Comparison of ENCODE assay signal across 15 mouse cellular contexts in genomic region chr11:37153933-37154880, GRCm38 (mm10).
DNase-seq lines count a peak whose midpoint lies in the region; ATAC-seq and TF ChIP-seq lines count a peak whose summit lies in the region.
"Had no signal": no experiment of that assay in that cellular context is flagged by ENCODE, and none has a peak within 500 bp of the region (broad histone marks: within the 10 kb centered on the region; RNA-seq: fewer than 3 reads in every experiment).

No protein-coding gene starts in this region.

- H3K27me3 ChIP-seq in hindbrain, postnatal 0 days (ENCODE audit: insufficient read depth, low read length): no peaks in the 10 kb centered on the region
- H3K27me3 ChIP-seq in midbrain, embryonic 13.5 days: no peaks in the 10 kb centered on the region
- H3K27me3 ChIP-seq: hindbrain, embryonic 15.5 days; limb, embryonic 12.5 days; neural tube, embryonic 12.5 days had no signal

- H3K4me3 ChIP-seq in hindbrain, postnatal 0 days (ENCODE audit: low read length): no peak overlapping the region
- no peak overlapping the region for H3K4me3 ChIP-seq in midbrain, embryonic 13.5 days (replicated peaks)
- H3K4me3 ChIP-seq: gastrocnemius, adult 2 months; hindbrain, embryonic 15.5 days; limb, embryonic 12.5 days; neural tube, embryonic 12.5 days had no signal

- H3K27ac ChIP-seq in hindbrain, postnatal 0 days: no peak overlapping the region
- H3K27ac ChIP-seq in midbrain, embryonic 13.5 days: peak overlapping the region; percentile 25; the same call in 1 of the 2 replicates
- H3K27ac ChIP-seq: gastrocnemius, adult 2 months; hindbrain, embryonic 15.5 days; limb, embryonic 12.5 days; neural tube, embryonic 12.5 days had no signal

- 39% methylated on average over 13 of the region's 13 CpGs for WGBS in hindbrain, postnatal 0 days
- 11% methylated on average over 13 of the region's 13 CpGs for WGBS in midbrain, embryonic 13.5 days

- DNase-seq in layer of hippocampus, adult 11-12 months (ENCODE audit: low spot score): peak; percentile 55
- DNase-seq in layer of hippocampus, postnatal 10 days (ENCODE audit: low spot score in 2 of 2): no peak
- DNase-seq in hindbrain, postnatal 0 days (ENCODE audit: low spot score): peak; percentile 53
- no peak for DNase-seq in ovary, postnatal 36 days (ENCODE audit: low spot score)
- no peak for DNase-seq in urinary bladder, postnatal 10 days (ENCODE audit: low spot score)
- DNase-seq: cerebellum, adult 9-11 months; gastrocnemius, adult 2 months; lung, postnatal 10 days had no signal

- no peaks in the 10 kb centered on the region for H3K9me3 ChIP-seq in hindbrain, postnatal 0 days (ENCODE audit: low read length)
- H3K9me3 ChIP-seq in midbrain, embryonic 13.5 days: no peaks in the 10 kb centered on the region
- H3K9me3 ChIP-seq: hindbrain, embryonic 15.5 days; limb, embryonic 12.5 days; neural tube, embryonic 12.5 days had no signal

- H3K9ac ChIP-seq in hindbrain, postnatal 0 days (replicated peaks; ENCODE audit: low read length): no peak overlapping the region
- H3K9ac ChIP-seq in midbrain, embryonic 13.5 days (replicated peaks): no peak overlapping the region
- H3K9ac ChIP-seq: hindbrain, embryonic 15.5 days; limb, embryonic 12.5 days; neural tube, embryonic 12.5 days had no signal

- no peak for TF ChIP-seq CTCF in hindbrain, postnatal 0 days (IDR thresholded peaks at IDR 0.05; ENCODE audit: low read depth)

- no peaks in the 10 kb centered on the region for H3K36me3 ChIP-seq in hindbrain, postnatal 0 days (ENCODE audit: insufficient read depth, low read length)
- H3K36me3 ChIP-seq in midbrain, embryonic 13.5 days: no peaks in the 10 kb centered on the region
- H3K36me3 ChIP-seq: hindbrain, embryonic 15.5 days; limb, embryonic 12.5 days; neural tube, embryonic 12.5 days had no signal

- no peaks in the 10 kb centered on the region for H3K4me1 ChIP-seq in hindbrain, postnatal 0 days (ENCODE audit: insufficient read depth, low read length)
- H3K4me1 ChIP-seq in midbrain, embryonic 13.5 days (replicated peaks): 0 out of 2 replicates have a peak, but pooled peaks cover 8% of the 10 kb centered on the region
- H3K4me1 ChIP-seq: hindbrain, embryonic 15.5 days; limb, embryonic 12.5 days; neural tube, embryonic 12.5 days had no signal

- ATAC-seq in hindbrain, postnatal 0 days: 0 out of 2 replicates have a peak, but pooled peaks have one; percentile 29
- ATAC-seq in midbrain, embryonic 13.5 days: peak; percentile 91
- ATAC-seq in erythroblast, adult 5-6 weeks (replicated peaks; ENCODE audit: low FRiP score, poor library complexity, severe bottlenecking): no peak
- no peak for ATAC-seq in megakaryocyte progenitor cell, adult 5-6 weeks (replicated peaks; ENCODE audit: poor library complexity)
- ATAC-seq: activated CD4-positive, CD25-positive, alpha-beta regulatory T cell, adult 4 months had no signal

- no peak overlapping the region for H3K4me2 ChIP-seq in hindbrain, postnatal 0 days (ENCODE audit: low read depth, low read length)
- H3K4me2 ChIP-seq in midbrain, embryonic 13.5 days (replicated peaks): peak overlapping the region; percentile 25
- H3K4me2 ChIP-seq: hindbrain, embryonic 15.5 days; limb, embryonic 12.5 days; neural tube, embryonic 12.5 days had no signal

Comparison
In these comparisons a context has a peak if more than half of its experiments do, and no peak if none do; other contexts are left out.
1. DNase-seq: peak in layer of hippocampus, adult 11-12 months (single experiment) and hindbrain, postnatal 0 days (single experiment); none in layer of hippocampus, postnatal 10 days (0 of 2), ovary, postnatal 36 days (single experiment) and urinary bladder, postnatal 10 days (single experiment).
2. ATAC-seq: peak in hindbrain, postnatal 0 days (single experiment) and midbrain, embryonic 13.5 days (single experiment); none in erythroblast, adult 5-6 weeks (single experiment) and megakaryocyte progenitor cell, adult 5-6 weeks (single experiment).